Mouse (Mus musculus) embryonic fibroblast, embryonic 13.5 days (primary cell): ENCODE results near the gene Ttc16.

Source experiments
- CTCF ChIP-seq: IDR thresholded peaks from 2 replicates; pipeline ENCODE4 v1.5.1; 2011; ENCODE audit warnings: mild to moderate bottlenecking, control low read depth, low read length, moderate library complexity, borderline replicate concordance; ENCODE audit not compliant: insufficient read depth
- POLR2A ChIP-seq: IDR thresholded peaks from 2 replicates; pipeline ENCODE4 v1.6.1; 2011; ENCODE audit warnings: low read depth, mild to moderate bottlenecking, control low read depth, low read length, moderate library complexity

GRCm38 (mm10) chr2:32744272-32744982 lies 31.0 kb downstream of the Ttc16 start:
- no peak for TF ChIP-seq CTCF
- TF ChIP-seq POLR2A: no peak
